8 mouse cellular contexts compared by ENCODE assay signal in the genomic region with DNA sequence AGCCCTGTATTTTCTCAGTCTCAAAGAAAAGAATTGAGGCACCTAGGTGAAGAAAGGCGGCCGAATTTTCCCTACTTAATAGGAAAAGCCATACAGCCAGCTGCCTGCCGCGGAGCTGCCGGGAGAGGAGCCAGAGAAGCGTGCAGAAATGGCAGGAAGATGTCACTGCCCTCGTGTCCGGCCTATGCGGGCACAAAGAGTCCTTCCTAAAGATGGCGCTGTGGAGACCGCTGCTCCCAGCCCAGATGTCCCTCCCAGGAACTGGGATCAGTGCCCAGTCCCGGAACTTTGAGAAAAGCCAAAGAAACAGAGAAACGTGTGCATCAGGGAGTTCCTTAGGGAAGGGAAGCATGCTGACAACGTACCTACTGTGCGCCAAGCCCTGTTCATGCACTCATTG.
DNase-seq lines count a peak whose midpoint lies in the region; ATAC-seq lines count a peak whose summit lies in the region.

No protein-coding gene starts in this region.

- peak overlapping the region; percentile 64 for H3K27ac ChIP-seq in hindbrain, embryonic 15.5 days (replicated peaks)

- no peak overlapping the region for H3K4me3 ChIP-seq in hindbrain, embryonic 15.5 days

- WGBS in hindbrain, embryonic 15.5 days: 17% methylated on average over 15 of the region's 15 CpGs

- H3K4me2 ChIP-seq in hindbrain, embryonic 15.5 days: peak overlapping the region; percentile 1; the same call in 1 of the 2 replicates

- no peak overlapping the region for H3K9ac ChIP-seq in hindbrain, embryonic 15.5 days

- peaks cover 22% of the 10 kb centered on the region for H3K4me1 ChIP-seq in hindbrain, embryonic 15.5 days (replicated peaks)

- H3K36me3 ChIP-seq in hindbrain, embryonic 15.5 days: peaks cover 22% of the 10 kb centered on the region

- DNase-seq in adrenal gland, adult (ENCODE audit: inconsistent age in 2 of 2, low spot score in 1 of 2): peak; percentile 86 to 93
- peak; percentile 88 to 93 for DNase-seq in cerebellum, postnatal 14 days
- peak; percentile 88 for DNase-seq in gastrocnemius, adult 18-20 months (ENCODE audit: low spot score)
- peak; percentile 64 to 71 for DNase-seq in layer of hippocampus, postnatal 36 days
- DNase-seq in lung, postnatal 14 days: peak; percentile 86
- peak; percentile 84 for DNase-seq in right cerebral cortex, adult 18-20 months

- H3K9me3 ChIP-seq in hindbrain, embryonic 15.5 days: no peaks in the 10 kb centered on the region

- no peak; the same call in 1 of the 2 replicates for ATAC-seq in hindbrain, embryonic 15.5 days (ENCODE audit: low FRiP score, low read depth)
- no peak for ATAC-seq in erythroid progenitor cell, adult 5-6 weeks (replicated peaks; ENCODE audit: low FRiP score, poor library complexity, severe bottlenecking)

- H3K27me3 ChIP-seq in hindbrain, embryonic 15.5 days: no peaks in the 10 kb centered on the region
